Mouse (Mus musculus): ENCODE data around the gene Cyp2d11. TPM values are rescaled to one million over a fixed set of nuclear protein-coding genes. Genes with fewer than 3 reads are reported as not detected.

Cyp2d11 gene
- polyA plus RNA-seq, 1 experiment = not detected

DNA sequence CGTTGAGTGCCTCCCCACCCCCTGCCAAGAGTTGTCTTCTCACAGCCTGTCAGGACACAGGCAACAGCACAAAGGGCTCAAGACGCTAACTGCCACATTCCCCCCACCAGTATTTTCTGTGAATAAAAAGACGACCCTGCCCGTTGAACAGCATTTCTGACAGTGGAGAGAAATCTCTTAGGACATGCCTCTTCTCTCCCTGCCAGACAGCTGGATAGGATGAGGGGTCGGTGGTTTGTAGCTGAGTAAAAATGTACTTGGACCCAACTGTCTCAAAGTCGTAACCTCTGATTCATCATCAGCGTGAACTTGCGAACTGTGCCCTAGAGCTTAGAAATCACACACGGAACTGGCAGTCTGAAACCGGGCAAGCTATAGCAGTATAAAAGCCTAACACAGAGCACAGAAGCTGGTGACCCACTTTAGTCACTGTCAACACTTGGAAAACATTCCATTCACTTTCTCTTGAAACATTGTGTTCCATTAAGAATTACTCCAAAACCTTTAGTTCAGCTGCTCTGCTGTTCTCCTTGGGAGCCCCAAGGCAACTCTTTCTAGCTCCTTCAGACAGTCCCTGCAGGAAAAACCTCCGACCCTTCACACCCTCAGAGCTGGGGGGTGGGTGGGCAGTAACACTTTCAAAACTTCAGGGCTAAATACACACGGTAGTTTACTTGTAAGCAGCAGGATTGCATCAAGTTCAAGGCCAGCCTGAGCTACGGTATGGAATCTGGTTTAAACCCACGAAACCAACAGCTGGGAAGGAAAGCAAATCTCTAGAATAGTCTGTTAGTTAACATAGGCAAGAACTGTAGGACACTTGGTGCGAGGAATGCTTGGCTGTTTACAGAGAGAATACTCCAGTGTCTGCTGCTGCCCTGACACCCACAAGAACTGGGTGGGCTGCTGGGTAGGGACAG lies 15.3 kb downstream of the Cyp2d11 start:
- Histone ChIP-seq H3K27me3 (ENCODE audit: control insufficient read depth, insufficient read depth, low read length, poor library complexity, severe bottlenecking) (no peaks in the 10 kb centered on the region), H3K4me1 (ENCODE audit: control insufficient read depth, insufficient read depth, low read length) (no peaks in the 10 kb centered on the region), H3K9ac (ENCODE audit: low read depth, poor library complexity, severe bottlenecking) (no peak overlapping the region), H3K9me3 (replicated peaks; ENCODE audit: control insufficient read depth, insufficient read depth, low read length, poor library complexity, severe bottlenecking) (0 out of 2 replicates have a peak, but pooled peaks cover 6% of the 10 kb centered on the region), H3K36me3 (ENCODE audit: control insufficient read depth, insufficient read depth, low read length, poor library complexity, severe bottlenecking) (no peaks in the 10 kb centered on the region), H3K27ac (ENCODE audit: insufficient read depth, low read length) (no peak overlapping the region), H3K4me3 (ENCODE audit: low read depth, low read length) (no peak overlapping the region)
- no peak for TF ChIP-seq EP300 (IDR thresholded peaks at IDR 0.05; ENCODE audit: insufficient read depth, low read depth, low read length)
- TF ChIP-seq POLR2A (IDR thresholded peaks at IDR 0.05; ENCODE audit: insufficient read depth, low read length) = no peak
- no peak for TF ChIP-seq CTCF (IDR thresholded peaks at IDR 0.05; ENCODE audit: low read depth, low read length)

DNA sequence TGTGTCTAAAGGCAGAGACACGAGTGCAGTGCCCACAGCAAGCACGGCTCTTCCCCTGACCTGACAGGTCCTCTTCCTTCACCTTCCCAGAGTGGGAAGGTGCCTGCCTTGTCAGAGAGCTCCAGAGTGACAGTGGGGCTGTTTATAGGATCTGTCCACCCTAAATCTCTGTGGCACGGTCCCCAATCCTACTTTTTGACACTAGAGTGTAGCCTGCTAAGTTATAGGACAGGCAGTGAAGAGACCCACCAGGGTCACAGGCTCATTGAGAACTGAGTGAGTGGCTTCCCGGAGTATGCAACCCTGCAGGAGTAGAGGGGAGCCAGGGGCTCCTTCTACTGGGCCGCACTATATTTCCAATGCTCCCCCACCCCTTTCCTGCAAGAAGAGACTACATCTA lies 16.1 kb downstream of the Cyp2d11 start:
- Histone ChIP-seq H3K27ac (ENCODE audit: insufficient read depth, low read length) (no peak overlapping the region), H3K27me3 (ENCODE audit: control insufficient read depth, insufficient read depth, low read length, poor library complexity, severe bottlenecking) (no peaks in the 10 kb centered on the region), H3K9me3 (replicated peaks; ENCODE audit: control insufficient read depth, insufficient read depth, low read length, poor library complexity, severe bottlenecking) (0 out of 2 replicates have a peak, but pooled peaks cover under 1% of the 10 kb centered on the region), H3K9ac (ENCODE audit: low read depth, poor library complexity, severe bottlenecking) (no peak overlapping the region), H3K36me3 (ENCODE audit: control insufficient read depth, insufficient read depth, low read length, poor library complexity, severe bottlenecking) (no peaks in the 10 kb centered on the region), H3K4me3 (ENCODE audit: low read depth, low read length) (no peak overlapping the region), H3K4me1 (ENCODE audit: control insufficient read depth, insufficient read depth, low read length) (no peaks in the 10 kb centered on the region)
- no peak for TF ChIP-seq CTCF (IDR thresholded peaks at IDR 0.05; ENCODE audit: low read depth, low read length)
- no peak for TF ChIP-seq POLR2A (IDR thresholded peaks at IDR 0.05; ENCODE audit: insufficient read depth, low read length)
- no peak for TF ChIP-seq EP300 (IDR thresholded peaks at IDR 0.05; ENCODE audit: insufficient read depth, low read depth, low read length)

DNA sequence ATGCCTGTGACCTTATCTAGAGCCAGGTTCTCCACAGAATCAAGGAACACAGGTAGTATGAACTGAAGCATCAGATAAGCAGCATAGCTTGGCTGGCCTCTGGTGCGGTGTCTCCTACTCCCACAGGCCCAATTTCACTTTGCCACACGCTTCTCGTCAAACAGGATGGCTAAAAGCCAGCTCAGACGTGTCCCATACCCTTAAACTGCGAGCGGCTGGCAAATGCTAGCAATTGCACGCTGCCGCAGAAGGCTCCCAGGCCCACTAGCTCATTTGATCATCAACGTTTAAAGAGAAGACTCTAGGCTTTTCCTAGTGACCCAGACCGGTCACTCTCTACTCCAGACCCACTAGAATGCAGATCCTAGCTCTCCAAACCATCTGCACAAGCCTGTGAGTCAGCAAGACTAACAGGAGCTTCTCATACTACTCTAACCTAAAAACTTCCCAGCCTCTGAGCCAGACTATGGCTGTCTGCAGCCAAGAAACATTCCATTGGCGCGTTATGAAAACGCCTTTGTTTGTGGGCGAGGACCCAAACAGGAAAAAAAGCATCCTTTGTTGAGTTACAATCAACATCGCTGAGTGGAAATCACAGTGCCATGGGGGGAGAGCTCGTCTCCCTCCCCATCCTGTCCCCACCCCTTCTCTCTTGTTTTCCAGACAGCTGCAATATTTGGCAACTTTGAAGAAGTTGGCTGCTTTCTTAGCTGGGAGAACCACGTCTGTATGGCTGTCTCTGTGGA lies 17.3 kb downstream of the Cyp2d11 start:
- Histone ChIP-seq H3K4me3 (ENCODE audit: low read depth, low read length) (no peak overlapping the region), H3K4me1 (ENCODE audit: control insufficient read depth, insufficient read depth, low read length) (no peaks in the 10 kb centered on the region), H3K27me3 (ENCODE audit: control insufficient read depth, insufficient read depth, low read length, poor library complexity, severe bottlenecking) (no peaks in the 10 kb centered on the region), H3K27ac (ENCODE audit: insufficient read depth, low read length) (no peak overlapping the region), H3K9me3 (replicated peaks; ENCODE audit: control insufficient read depth, insufficient read depth, low read length, poor library complexity, severe bottlenecking) (no peaks in the 10 kb centered on the region), H3K9ac (ENCODE audit: low read depth, poor library complexity, severe bottlenecking) (no peak overlapping the region), H3K36me3 (ENCODE audit: control insufficient read depth, insufficient read depth, low read length, poor library complexity, severe bottlenecking) (no peaks in the 10 kb centered on the region)
- TF ChIP-seq POLR2A (IDR thresholded peaks at IDR 0.05; ENCODE audit: insufficient read depth, low read length) (no peak), CTCF (IDR thresholded peaks at IDR 0.05; ENCODE audit: low read depth, low read length) (no peak), EP300 (IDR thresholded peaks at IDR 0.05; ENCODE audit: insufficient read depth, low read depth, low read length) (no peak)

- Histone ChIP-seq H3K4me1 (ENCODE audit: control insufficient read depth, insufficient read depth, low read length) (no peaks in the 10 kb centered on the region), H3K36me3 (ENCODE audit: control insufficient read depth, insufficient read depth, low read length, poor library complexity, severe bottlenecking) (no peaks in the 10 kb centered on the region), H3K4me3 (ENCODE audit: low read depth, low read length) (no peak overlapping the region), H3K9me3 (replicated peaks; ENCODE audit: control insufficient read depth, insufficient read depth, low read length, poor library complexity, severe bottlenecking) (no peaks in the 10 kb centered on the region), H3K27me3 (ENCODE audit: control insufficient read depth, insufficient read depth, low read length, poor library complexity, severe bottlenecking) (no peaks in the 10 kb centered on the region), H3K27ac (ENCODE audit: insufficient read depth, low read length) (no peak overlapping the region), H3K9ac (ENCODE audit: low read depth, poor library complexity, severe bottlenecking) (no peak overlapping the region)
- no peak for TF ChIP-seq EP300 (IDR thresholded peaks at IDR 0.05; ENCODE audit: insufficient read depth, low read depth, low read length)
Observed at GRCm38 (mm10) chr15:82375855-82376254, 18.0 kb downstream of the Cyp2d11 start.

- H3K9ac ChIP-seq (ENCODE audit: low read depth, poor library complexity, severe bottlenecking) = no peak overlapping the region
- H3K27ac ChIP-seq (ENCODE audit: insufficient read depth, low read length) = no peak overlapping the region
- no peaks in the 10 kb centered on the region for H3K36me3 ChIP-seq (ENCODE audit: control insufficient read depth, insufficient read depth, low read length, poor library complexity, severe bottlenecking)
- TF ChIP-seq CTCF (IDR thresholded peaks at IDR 0.05; ENCODE audit: low read depth, low read length) = no peak
- no peak for TF ChIP-seq POLR2A (IDR thresholded peaks at IDR 0.05; ENCODE audit: insufficient read depth, low read length)
- TF ChIP-seq EP300 (IDR thresholded peaks at IDR 0.05; ENCODE audit: insufficient read depth, low read depth, low read length) = no peak
- H3K4me3 ChIP-seq (ENCODE audit: low read depth, low read length) = no peak overlapping the region
- H3K4me1 ChIP-seq (ENCODE audit: control insufficient read depth, insufficient read depth, low read length) = no peaks in the 10 kb centered on the region
- H3K9me3 ChIP-seq (replicated peaks; ENCODE audit: control insufficient read depth, insufficient read depth, low read length, poor library complexity, severe bottlenecking) = no peaks in the 10 kb centered on the region
- no peaks in the 10 kb centered on the region for H3K27me3 ChIP-seq (ENCODE audit: control insufficient read depth, insufficient read depth, low read length, poor library complexity, severe bottlenecking)
Observed at GRCm38 (mm10) chr15:82374437-82374836, 19.4 kb downstream of the Cyp2d11 start.

DNA sequence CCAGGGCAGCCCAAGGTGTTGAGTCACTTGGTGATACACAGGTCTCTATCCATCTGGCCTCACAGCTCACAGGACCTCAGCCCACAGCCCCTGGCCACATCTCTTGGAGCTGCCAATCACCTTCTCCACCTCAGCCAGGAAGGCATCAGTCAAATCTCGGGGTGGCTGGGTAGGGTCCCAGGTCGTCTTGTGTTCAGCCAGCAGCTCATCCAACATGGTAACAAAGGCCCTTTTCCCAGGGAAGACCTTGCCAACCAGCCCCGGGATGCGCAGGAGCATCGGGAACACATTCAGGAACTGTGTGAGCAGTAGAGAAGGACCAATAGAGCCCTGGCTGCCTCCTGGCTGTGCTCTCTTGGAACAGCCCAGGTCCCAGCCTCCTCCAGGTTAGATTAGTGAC lies 20.8 kb downstream of the Cyp2d11 start:
- Histone ChIP-seq H3K4me1 (ENCODE audit: control insufficient read depth, insufficient read depth, low read length) (no peaks in the 10 kb centered on the region), H3K27ac (ENCODE audit: insufficient read depth, low read length) (no peak overlapping the region), H3K36me3 (ENCODE audit: control insufficient read depth, insufficient read depth, low read length, poor library complexity, severe bottlenecking) (no peaks in the 10 kb centered on the region), H3K27me3 (ENCODE audit: control insufficient read depth, insufficient read depth, low read length, poor library complexity, severe bottlenecking) (no peaks in the 10 kb centered on the region), H3K9ac (ENCODE audit: low read depth, poor library complexity, severe bottlenecking) (no peak overlapping the region), H3K9me3 (replicated peaks; ENCODE audit: control insufficient read depth, insufficient read depth, low read length, poor library complexity, severe bottlenecking) (no peaks in the 10 kb centered on the region), H3K4me3 (ENCODE audit: low read depth, low read length) (no peak overlapping the region)
- TF ChIP-seq POLR2A (IDR thresholded peaks at IDR 0.05; ENCODE audit: insufficient read depth, low read length) = no peak
- TF ChIP-seq EP300 (IDR thresholded peaks at IDR 0.05; ENCODE audit: insufficient read depth, low read depth, low read length) = no peak
- TF ChIP-seq CTCF (IDR thresholded peaks at IDR 0.05; ENCODE audit: low read depth, low read length) = no peak

Measured in ES-Bruce4 (cell line).